In genomic region chrX:11621045-11621763, GRCm38 (mm10) we compare ENCODE assay signal across 8 mouse cellular contexts.
DNase-seq lines count a peak whose midpoint lies in the region; ATAC-seq and TF ChIP-seq lines count a peak whose summit lies in the region.

No protein-coding gene starts in this region.

- intact Hi-C loops in left cerebral cortex, postnatal 36 days (cut with DNase I), result no loop called here

- H3K79me2 ChIP-seq in liver, adult 2 months (ENCODE audit: control insufficient read depth, insufficient read depth, low read length), result no peaks in the 10 kb centered on the region

- H3K27ac ChIP-seq in liver, adult 2 months (replicated peaks; ENCODE audit: insufficient read depth, low read depth, low read length), result no peak overlapping the region
- H3K27ac ChIP-seq in liver, embryonic 11.5 days (ENCODE audit: low read depth, low read length), result no peak overlapping the region
- H3K27ac ChIP-seq in forebrain, embryonic 13.5 days, result no peak overlapping the region
- no peak overlapping the region for H3K27ac ChIP-seq in hindbrain, embryonic 14.5 days

- no peak overlapping the region for H3K4me2 ChIP-seq in liver, embryonic 11.5 days
- 0 out of 2 replicates have a peak overlapping the region, but pooled peaks have one; percentile 22 for H3K4me2 ChIP-seq in forebrain, embryonic 13.5 days
- H3K4me2 ChIP-seq in hindbrain, embryonic 14.5 days (replicated peaks), result no peak overlapping the region; the same call in 1 of the 2 replicates

- no peak overlapping the region; the same call in 1 of the 2 replicates for H3K9ac ChIP-seq in liver, adult 2 months (ENCODE audit: low read depth, low read length)
- H3K9ac ChIP-seq in liver, embryonic 11.5 days (ENCODE audit: low read depth, low read length), result no peak overlapping the region
- H3K9ac ChIP-seq in forebrain, embryonic 13.5 days, result no peak overlapping the region
- H3K9ac ChIP-seq in hindbrain, embryonic 14.5 days, result no peak overlapping the region

- no peak for ATAC-seq in liver, embryonic 11.5 days (replicated peaks; ENCODE audit: low FRiP score)
- ATAC-seq in forebrain, embryonic 13.5 days, result 0 out of 2 replicates have a peak, but pooled peaks have one; percentile 43
- no peak for ATAC-seq in hindbrain, embryonic 14.5 days (ENCODE audit: low FRiP score)
- no peak for ATAC-seq in inflammation-experienced regulatory T-cells, adult 6 months

- TF ChIP-seq POLR2A in liver, adult 2 months (IDR thresholded peaks at IDR 0.05; ENCODE audit: extremely low read depth, insufficient read depth, low read length), result no peak

- no peak for TF ChIP-seq CTCF in liver, adult 2 months (IDR thresholded peaks at IDR 0.05; ENCODE audit: low read depth, low read length)

- no peak overlapping the region for H3K4me3 ChIP-seq in liver, adult 2 months (ENCODE audit: insufficient read depth, low read depth, low read length)
- H3K4me3 ChIP-seq in liver, embryonic 11.5 days (ENCODE audit: low read depth, low read length), result no peak overlapping the region
- no peak overlapping the region for H3K4me3 ChIP-seq in forebrain, embryonic 13.5 days
- H3K4me3 ChIP-seq in hindbrain, embryonic 14.5 days (replicated peaks; ENCODE audit: low read length), result no peak overlapping the region

- peaks cover 2% of the 10 kb centered on the region for H3K4me1 ChIP-seq in liver, adult 2 months (ENCODE audit: control insufficient read depth, insufficient read depth, low read length)
- no peaks in the 10 kb centered on the region for H3K4me1 ChIP-seq in liver, embryonic 11.5 days (replicated peaks; ENCODE audit: control insufficient read depth, insufficient read depth, low read length)
- peaks cover 9% of the 10 kb centered on the region; the same call in 1 of the 2 replicates for H3K4me1 ChIP-seq in forebrain, embryonic 13.5 days
- peaks cover 11% of the 10 kb centered on the region; the same call in 1 of the 2 replicates for H3K4me1 ChIP-seq in hindbrain, embryonic 14.5 days (replicated peaks; ENCODE audit: control insufficient read depth, insufficient read depth, low read length)

- DNase-seq in liver, adult 2 months (ENCODE audit: extremely low read depth, low read depth, low spot score), result peak; percentile 60
- no peak for DNase-seq in liver, embryonic 11.5 days (ENCODE audit: low spot score)
- DNase-seq in hindbrain, embryonic 14.5 days (ENCODE audit: low spot score), result peak; percentile 24
- peak; percentile 28 to 42 for DNase-seq in left cerebral cortex, postnatal 36 days (ENCODE audit: low spot score in 2 of 2)
- peak; percentile 38 for DNase-seq in ovary, postnatal 14 days (ENCODE audit: low spot score)
- DNase-seq in thymus, postnatal 14 days, result no peak

- H3K36me3 ChIP-seq in liver, adult 2 months (ENCODE audit: control insufficient read depth, insufficient read depth, low read length), result no peaks in the 10 kb centered on the region
- H3K36me3 ChIP-seq in liver, embryonic 11.5 days (ENCODE audit: control insufficient read depth, insufficient read depth, low read length), result no peaks in the 10 kb centered on the region
- no peaks in the 10 kb centered on the region for H3K36me3 ChIP-seq in forebrain, embryonic 13.5 days (ENCODE audit: poor library complexity, severe bottlenecking)
- no peaks in the 10 kb centered on the region for H3K36me3 ChIP-seq in hindbrain, embryonic 14.5 days (replicated peaks; ENCODE audit: control insufficient read depth, insufficient read depth)

- 19% methylated on average over 19 of the region's 19 CpGs for whole genome bisulfite sequencing in liver, adult 2 months
- WGBS in liver, embryonic 11.5 days, result 64% methylated on average over 19 of the region's 19 CpGs
- WGBS in forebrain, embryonic 13.5 days, result 43% methylated on average over 19 of the region's 19 CpGs
- 42% methylated on average over 19 of the region's 19 CpGs for WGBS in hindbrain, embryonic 14.5 days

- H3K27me3 ChIP-seq in liver, adult 2 months (ENCODE audit: control insufficient read depth, insufficient read depth, low read length), result no peaks in the 10 kb centered on the region
- H3K27me3 ChIP-seq in liver, embryonic 11.5 days (replicated peaks; ENCODE audit: control insufficient read depth, insufficient read depth, low read length), result peaks cover 3% of the 10 kb centered on the region
- no peaks in the 10 kb centered on the region for H3K27me3 ChIP-seq in forebrain, embryonic 13.5 days
- no peaks in the 10 kb centered on the region for H3K27me3 ChIP-seq in hindbrain, embryonic 14.5 days (ENCODE audit: control insufficient read depth, insufficient read depth, low read length)

- H3K9me3 ChIP-seq in liver, embryonic 11.5 days (ENCODE audit: control insufficient read depth, low read length), result no peaks in the 10 kb centered on the region
- no peaks in the 10 kb centered on the region for H3K9me3 ChIP-seq in forebrain, embryonic 13.5 days (replicated peaks)
- no peaks in the 10 kb centered on the region for H3K9me3 ChIP-seq in hindbrain, embryonic 14.5 days (ENCODE audit: control insufficient read depth, low read length)

Comparison
In these comparisons a context has a peak if more than half of its experiments do, and no peak if none do; other contexts are left out.
1. DNase-seq: peak in liver, adult 2 months (single experiment), hindbrain, embryonic 14.5 days (single experiment), left cerebral cortex, postnatal 36 days (2 of 2) and ovary, postnatal 14 days (single experiment); none in liver, embryonic 11.5 days (single experiment) and thymus, postnatal 14 days (single experiment).